Mouse (Mus musculus): Measurements from ENCODE around the gene Nln. TPM values are rescaled to one million over a fixed set of nuclear protein-coding genes. Genes with fewer than 3 reads are reported as not detected.

The Nln gene
- total and polyA plus RNA-seq, 3 experiments = 15.4 to 229 (median 16.1) TPM

GRCm38 (mm10) chr13:103973977-103974376, 135.4 kb downstream of the Nln start (continued):
- TF ChIP-seq SIN3A (IDR thresholded peaks at IDR 0.05; ENCODE audit: low read length) = peak; percentile 15; the same call in 1 of the 2 replicates

Other genes starting within 250 kb of the Nln start
- gene Erbin, start 189.1 kb downstream of the Nln start, total RNA-seq (2012; rRNA removed) = 15.2 and 20.8 TPM in 2 replicates
- gene Erbin, start 189.1 kb downstream of the Nln start, polyA plus RNA-seq (2012; ENCODE audit: insufficient read depth in 1 of 2, insufficient read length in 2 of 2, low read depth in 1 of 2, low replicate concordance in 2 of 2, missing spikeins in 1 of 2) = 10 to 100 TPM in 1 of 2 experiments, not detected in 1; 18.6 TPM
- gene Sgtb, start 127 bp upstream of the Nln start, total RNA-seq (2012; rRNA removed) = 0.03 TPM in 1 of 2 replicates, not detected in the other
- under 1 TPM in 1 of 2 experiments, not detected in 1; 0.11 TPM for gene Sgtb, start 127 bp upstream of the Nln start, polyA plus RNA-seq (2012; ENCODE audit: insufficient read depth in 1 of 2, insufficient read length in 2 of 2, low read depth in 1 of 2, low replicate concordance in 2 of 2, missing spikeins in 1 of 2)
- 33.4 and 33.5 TPM in 2 replicates for gene Trappc13, start 68.9 kb upstream of the Nln start, total RNA-seq (2012; rRNA removed)
- 10 to 100 TPM in 1 of 2 experiments, not detected in 1; 28.3 TPM for gene Trappc13, start 68.9 kb upstream of the Nln start, polyA plus RNA-seq (2012; ENCODE audit: insufficient read depth in 1 of 2, insufficient read length in 2 of 2, low read depth in 1 of 2, low replicate concordance in 2 of 2, missing spikeins in 1 of 2)
- gene Trim23, start 69.2 kb upstream of the Nln start, total RNA-seq (2012; rRNA removed) = 8.5 and 8.6 TPM in 2 replicates
- gene Trim23, start 69.2 kb upstream of the Nln start, polyA plus RNA-seq (2012; ENCODE audit: insufficient read depth in 1 of 2, insufficient read length in 2 of 2, low read depth in 1 of 2, low replicate concordance in 2 of 2, missing spikeins in 1 of 2) = 1 to 10 TPM in 1 of 2 experiments, not detected in 1; 5.8 TPM
- gene Cenpk, start 119.0 kb upstream of the Nln start, total RNA-seq (2012; rRNA removed) = 18.5 and 20.3 TPM in 2 replicates
- gene Cenpk, start 119.0 kb upstream of the Nln start, polyA plus RNA-seq (2012; ENCODE audit: insufficient read depth in 1 of 2, insufficient read length in 2 of 2, low read depth in 1 of 2, low replicate concordance in 2 of 2, missing spikeins in 1 of 2) = 100 to 1,000 TPM in 1 of 2 experiments, 1 to 10 TPM in 1; 8.9 to 408 TPM
- 16.2 and 17.1 TPM in 2 replicates for gene Ppwd1, start 119.2 kb upstream of the Nln start, total RNA-seq (2012; rRNA removed)
- gene Ppwd1, start 119.2 kb upstream of the Nln start, polyA plus RNA-seq (2012; ENCODE audit: insufficient read depth in 1 of 2, insufficient read length in 2 of 2, low read depth in 1 of 2, low replicate concordance in 2 of 2, missing spikeins in 1 of 2) = 10 to 100 TPM in 1 of 2 experiments, not detected in 1; 16.0 TPM
- 0.03 and 0.08 TPM in 2 replicates for gene Adamts6, start 178.2 kb upstream of the Nln start, total RNA-seq (2012; rRNA removed)
- gene Adamts6, start 178.2 kb upstream of the Nln start, polyA plus RNA-seq (2012; ENCODE audit: insufficient read depth in 1 of 2, insufficient read length in 2 of 2, low read depth in 1 of 2, low replicate concordance in 2 of 2, missing spikeins in 1 of 2) = under 1 TPM in 1 of 2 experiments, not detected in 1; 0.03 TPM

All from MEL (cell line).